Mouse (Mus musculus) embryonic facial prominence, embryonic 12.5 days (tissue): ENCODE measurements around the gene Ctbp2. TPM values are rescaled to one million over a fixed set of nuclear protein-coding genes. Genes with fewer than 3 reads are reported as not detected.

ENCODE experiments used
- ATAC-seq: fragments of 200-750 bp; cut with Nextera tagmentation; 2 replicates; pipeline ENCODE4 v1.8.0; 2017; ENCODE audit not compliant: insufficient number of reproducible peaks, insufficient read depth, low FRiP score, low TSS enrichment
- H3K27ac ChIP-seq: fragments of 300-500 bp; sonication (generic); 2 replicates; pipeline ENCODE4 v1.5.1; 2016; ENCODE audit warnings: mild to moderate bottlenecking
- H3K27me3 ChIP-seq: fragments of 300-500 bp; sonication (generic); 2 replicates; pipeline ENCODE4 v1.6.1; 2016; ENCODE audit warnings: mild to moderate bottlenecking, moderate library complexity
- H3K36me3 ChIP-seq: fragments of 300-500 bp; sonication (generic); 2 replicates; pipeline ENCODE4 v1.6.1; 2016; ENCODE audit warnings: mild to moderate bottlenecking
- H3K4me1 ChIP-seq: fragments of 300-500 bp; sonication (generic); 2 replicates; pipeline ENCODE4 v1.6.1; 2016
- H3K4me2 ChIP-seq: fragments of 300-500 bp; sonication (generic); replicated peaks from 2 replicates; pipeline ENCODE4 v1.6.1; 2016; ENCODE audit warnings: mild to moderate bottlenecking, moderate library complexity
- H3K4me3 ChIP-seq: fragments of 300-500 bp; sonication (generic); 2 replicates; pipeline ENCODE4 v1.5.1; 2016; ENCODE audit warnings: mild to moderate bottlenecking
- H3K9ac ChIP-seq: fragments of 300-500 bp; sonication (generic); 2 replicates; pipeline ENCODE4 v1.6.1; 2016; ENCODE audit warnings: mild to moderate bottlenecking, moderate library complexity
- H3K9me3 ChIP-seq: fragments of 300-500 bp; sonication (generic); 2 replicates; pipeline ENCODE4 v1.6.1; 2016; ENCODE audit warnings: mild to moderate bottlenecking, moderate library complexity
- WGBS: fragments of 180-500 bp; shearing (Covaris S2); methylation state at CpG from one replicate; pipeline ENCODE4 v1.1.7; 2016; 5-methylcytosine and 5-hydroxymethylcytosine counted together
- polyA plus RNA-seq: library from polyadenylated mRNA; unstranded; fragments of >200 nt; fragmentation: Nextera tagmentation; extraction: Ambion mirVana; gene quantifications from 2 replicates; pipeline ENCODE4 v1.2.1, GENCODE M21; 2016

Gene Ctbp2
- polyA plus RNA-seq, 1 experiment from 2014 or later: 101 TPM

- Histone ChIP-seq H3K27me3 (no peaks in the 10 kb centered on the region), H3K36me3 (peaks cover 19% of the 10 kb centered on the region), H3K4me3 (no peak overlapping the region), H3K27ac (0 out of 2 replicates have a peak overlapping the region, but pooled peaks have one; percentile 11), H3K4me1 (peaks cover 58% of the 10 kb centered on the region), H3K9ac (no peak overlapping the region), H3K9me3 (no peaks in the 10 kb centered on the region), H3K4me2 (no peak overlapping the region)
- ATAC-seq: no peak
- WGBS: 96% methylated on average over 10 of the region's 10 CpGs
These were observed 110.2 kb downstream of the Ctbp2 start for GRCm38 (mm10) chr7:133013923-133014322.

GRCm38 (mm10) chr7:133012637-133013366, 111.4 kb downstream of the Ctbp2 start:
- H3K4me2 ChIP-seq: no peak overlapping the region

GRCm38 (mm10) chr7:133011611-133012010, 112.5 kb downstream of the Ctbp2 start:
- peak overlapping the region; percentile 23; the same call in 1 of the 2 replicates for H3K27ac ChIP-seq
- ATAC-seq: no peak
- no peak overlapping the region for H3K4me2 ChIP-seq
- 40% methylated on average over 4 of the region's 4 CpGs for WGBS
- H3K4me3 ChIP-seq: no peak overlapping the region
- H3K4me1 ChIP-seq: peaks cover 57% of the 10 kb centered on the region
- H3K9me3 ChIP-seq: no peaks in the 10 kb centered on the region
- H3K27me3 ChIP-seq: no peaks in the 10 kb centered on the region
- H3K9ac ChIP-seq: no peak overlapping the region
- peaks cover 19% of the 10 kb centered on the region for H3K36me3 ChIP-seq

More at GRCm38 (mm10) chr7:133012637-133013366, 111.4 kb downstream of the Ctbp2 start:
- no peak overlapping the region for H3K9ac ChIP-seq
- no peaks in the 10 kb centered on the region for H3K9me3 ChIP-seq
- H3K4me3 ChIP-seq: no peak overlapping the region
- 66% methylated on average over 14 of the region's 14 CpGs for WGBS
- H3K27ac ChIP-seq: 0 out of 2 replicates have a peak overlapping the region, but pooled peaks have one; percentile 46
- no peak for ATAC-seq
- H3K4me1 ChIP-seq: peaks cover 57% of the 10 kb centered on the region
- peaks cover 19% of the 10 kb centered on the region for H3K36me3 ChIP-seq
- H3K27me3 ChIP-seq: no peaks in the 10 kb centered on the region

DNA sequence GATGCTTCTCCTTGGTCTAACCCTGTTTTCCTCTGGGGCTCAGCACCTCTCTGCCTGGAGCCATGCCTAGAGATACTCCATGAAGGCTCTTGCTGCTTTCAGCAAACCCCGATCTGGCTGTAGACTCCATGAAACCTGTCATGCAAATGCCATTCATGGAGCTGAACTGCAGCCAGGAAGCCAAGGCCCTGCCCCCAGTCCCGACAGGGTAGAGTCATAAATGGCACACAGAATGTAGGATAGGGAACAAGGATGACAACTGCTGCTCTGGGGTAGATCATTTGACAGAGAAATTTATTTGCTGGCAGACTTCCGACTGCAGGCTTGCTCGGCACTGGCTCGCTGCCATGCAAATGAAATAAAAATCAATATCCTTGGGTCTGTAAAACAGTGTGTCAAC, 113.0 kb downstream of the Ctbp2 start:
- WGBS: 46% methylated on average over 5 of the region's 5 CpGs

DNA sequence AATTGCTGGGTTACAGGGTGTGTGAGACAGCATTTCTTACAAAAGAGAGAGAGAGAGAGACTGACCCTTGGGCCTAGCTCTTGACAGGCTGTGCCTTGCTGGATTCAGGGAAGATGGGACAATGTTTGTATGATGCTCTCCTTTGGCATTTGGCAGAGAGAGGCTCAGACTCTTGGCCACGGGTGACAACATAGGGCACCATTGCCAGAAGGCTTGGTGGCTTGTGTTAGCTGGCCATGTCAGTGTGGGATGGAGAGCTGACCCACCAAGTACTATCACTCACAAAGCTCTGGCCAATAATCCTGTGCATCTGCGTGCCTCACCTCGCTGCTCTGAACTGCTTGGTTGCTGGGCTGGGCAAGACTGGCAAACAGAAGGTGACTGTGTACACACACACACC, 113.7 kb downstream of the Ctbp2 start:
- ATAC-seq: no peak
- Histone ChIP-seq H3K4me3 (no peak overlapping the region), H3K27me3 (no peaks in the 10 kb centered on the region), H3K36me3 (peaks cover 19% of the 10 kb centered on the region), H3K4me1 (peaks cover 50% of the 10 kb centered on the region), H3K9me3 (no peaks in the 10 kb centered on the region), H3K9ac (no peak overlapping the region), H3K27ac (0 out of 2 replicates have a peak overlapping the region, but pooled peaks have one; percentile 60), H3K4me2 (no peak overlapping the region)
- WGBS: 92% methylated on average over 3 of the region's 3 CpGs

More for the DNA sequence above, 113.0 kb downstream of the Ctbp2 start:
- Histone ChIP-seq H3K27ac (peak overlapping the region; percentile 60), H3K4me3 (no peak overlapping the region), H3K4me1 (peaks cover 57% of the 10 kb centered on the region), H3K9me3 (no peaks in the 10 kb centered on the region), H3K36me3 (peaks cover 19% of the 10 kb centered on the region), H3K4me2 (0 out of 2 replicates have a peak overlapping the region, but pooled peaks have one; percentile 11), H3K27me3 (no peaks in the 10 kb centered on the region), H3K9ac (no peak overlapping the region)
- 0 out of 2 replicates have a peak, but pooled peaks have one; percentile 11 for ATAC-seq

DNA sequence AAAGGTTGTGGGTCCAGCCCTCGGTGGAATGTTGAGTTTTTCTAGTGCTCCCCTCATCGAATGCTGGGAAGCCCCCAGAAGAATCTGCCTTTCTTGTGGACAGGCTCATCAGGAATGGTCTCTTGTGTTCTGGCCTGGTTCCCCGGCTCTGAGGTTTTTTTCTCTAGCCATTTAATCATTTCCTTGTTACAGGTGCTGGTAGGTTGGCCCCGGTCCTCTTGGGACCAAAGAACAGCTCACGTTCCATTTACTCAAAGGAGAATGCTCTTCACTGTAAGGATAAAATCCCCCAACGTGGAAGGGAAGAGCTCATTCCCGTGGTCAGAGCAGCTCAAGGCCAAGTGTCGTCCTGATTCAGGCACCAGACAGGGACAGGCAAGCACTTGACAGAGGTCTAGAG, 114.5 kb downstream of the Ctbp2 start:
- WGBS: 78% methylated on average over 8 of the region's 8 CpGs
- no peak overlapping the region for H3K4me2 ChIP-seq
- no peak overlapping the region for H3K4me3 ChIP-seq
- no peak overlapping the region for H3K27ac ChIP-seq
- no peaks in the 10 kb centered on the region for H3K27me3 ChIP-seq
- no peak for ATAC-seq
- H3K4me1 ChIP-seq: peaks cover 42% of the 10 kb centered on the region
- no peaks in the 10 kb centered on the region for H3K9me3 ChIP-seq
- no peak overlapping the region for H3K9ac ChIP-seq
- H3K36me3 ChIP-seq: peaks cover 19% of the 10 kb centered on the region

DNA sequence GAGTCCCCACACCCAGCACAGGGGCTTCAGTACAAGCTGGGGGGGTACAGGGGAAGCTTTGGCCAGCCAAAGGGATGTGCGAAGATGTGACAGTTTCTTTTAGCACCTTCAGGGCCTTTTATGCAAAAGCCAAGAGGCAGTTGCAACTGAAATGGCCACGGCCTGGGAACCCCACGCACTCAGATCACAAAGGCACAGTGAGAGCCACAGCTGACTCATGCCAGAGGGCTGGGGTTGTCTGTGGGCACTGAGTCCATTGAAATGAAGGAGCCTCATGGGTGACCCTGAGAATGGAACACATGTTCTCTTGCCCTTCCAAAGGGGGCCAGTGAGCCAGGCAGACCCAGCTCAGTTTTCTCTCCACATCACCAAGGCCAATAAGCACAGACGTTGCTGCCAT, 115.5 kb downstream of the Ctbp2 start:
- ATAC-seq: no peak
- Histone ChIP-seq H3K9ac (no peak overlapping the region), H3K4me3 (no peak overlapping the region), H3K4me2 (no peak overlapping the region), H3K36me3 (peaks cover 9% of the 10 kb centered on the region; the same call in 1 of the 2 replicates), H3K4me1 (peaks cover 37% of the 10 kb centered on the region), H3K27ac (no peak overlapping the region), H3K9me3 (no peaks in the 10 kb centered on the region), H3K27me3 (no peaks in the 10 kb centered on the region)
- WGBS: 90% methylated on average over 4 of the region's 4 CpGs

GRCm38 (mm10) chr7:133007343-133007742, 116.8 kb downstream of the Ctbp2 start:
- Histone ChIP-seq H3K27ac (no peak overlapping the region), H3K4me2 (no peak overlapping the region), H3K9ac (no peak overlapping the region), H3K36me3 (peaks cover 12% of the 10 kb centered on the region; the same call in 1 of the 2 replicates), H3K27me3 (no peaks in the 10 kb centered on the region), H3K4me3 (no peak overlapping the region), H3K4me1 (peaks cover 29% of the 10 kb centered on the region), H3K9me3 (no peaks in the 10 kb centered on the region)
- ATAC-seq: no peak
- 84% methylated on average over 11 of the region's 11 CpGs for WGBS

DNA sequence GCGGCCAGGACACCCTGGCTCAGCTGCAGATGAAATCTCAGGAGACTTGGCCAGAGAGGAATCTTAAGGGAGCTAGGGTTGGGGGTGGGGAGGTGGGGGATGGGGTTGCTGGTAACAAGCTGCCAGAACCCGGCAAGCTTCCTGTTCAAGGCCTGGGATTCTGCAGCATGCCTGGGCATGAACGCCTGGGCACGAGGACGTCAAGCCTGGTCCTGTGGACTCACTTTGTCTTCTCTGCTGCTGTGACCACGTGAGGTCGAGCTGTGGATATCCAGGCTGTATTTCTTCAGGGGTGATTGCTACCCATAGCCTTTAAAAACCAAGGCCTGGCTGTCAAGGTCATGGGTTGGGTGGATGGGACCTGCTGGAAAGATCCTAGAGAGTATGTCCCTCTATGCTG, 118.4 kb downstream of the Ctbp2 start:
- H3K36me3 ChIP-seq: peaks cover 17% of the 10 kb centered on the region
- no peak for ATAC-seq
- WGBS: 82% methylated on average over 7 of the region's 7 CpGs

DNA sequence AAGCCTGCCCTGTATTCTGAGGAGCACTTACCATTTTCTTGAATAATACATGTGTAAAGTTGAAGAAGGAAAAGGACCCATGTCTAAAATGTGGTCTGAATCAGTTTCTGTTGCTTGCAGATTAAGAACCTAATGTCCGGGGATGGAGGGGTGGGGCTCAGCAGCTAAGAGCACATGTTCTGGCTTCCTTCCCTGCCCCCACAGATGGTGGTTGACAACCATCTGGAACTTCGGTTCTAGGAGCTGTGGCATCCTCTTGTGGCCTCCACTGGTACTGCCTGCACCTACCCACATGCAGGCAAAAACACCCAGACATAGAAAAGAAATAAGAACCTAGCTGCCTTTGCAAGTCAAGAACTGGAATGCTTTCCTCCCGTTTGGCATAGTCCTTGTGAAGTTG, 120.7 kb downstream of the Ctbp2 start:
- H3K4me3 ChIP-seq: no peak overlapping the region
- no peak overlapping the region for H3K9ac ChIP-seq
- no peak for ATAC-seq
- no peaks in the 10 kb centered on the region for H3K27me3 ChIP-seq
- H3K27ac ChIP-seq: no peak overlapping the region
- H3K4me1 ChIP-seq: peaks cover 5% of the 10 kb centered on the region; the same call in 1 of the 2 replicates
- H3K4me2 ChIP-seq: no peak overlapping the region
- H3K9me3 ChIP-seq: no peaks in the 10 kb centered on the region
- peaks cover 23% of the 10 kb centered on the region for H3K36me3 ChIP-seq
- WGBS: 25% methylated on average over 3 of the region's 3 CpGs

More for the DNA sequence above, 118.4 kb downstream of the Ctbp2 start:
- no peaks in the 10 kb centered on the region for H3K27me3 ChIP-seq
- no peak overlapping the region for H3K4me2 ChIP-seq
- no peak overlapping the region for H3K9ac ChIP-seq
- peaks cover 15% of the 10 kb centered on the region for H3K4me1 ChIP-seq
- no peak overlapping the region for H3K27ac ChIP-seq
- H3K4me3 ChIP-seq: no peak overlapping the region
- H3K9me3 ChIP-seq: no peaks in the 10 kb centered on the region

- Histone ChIP-seq H3K4me3 (no peak overlapping the region), H3K36me3 (peaks cover 34% of the 10 kb centered on the region), H3K9me3 (no peaks in the 10 kb centered on the region), H3K27ac (no peak overlapping the region), H3K27me3 (no peaks in the 10 kb centered on the region), H3K9ac (no peak overlapping the region), H3K4me1 (peaks cover 5% of the 10 kb centered on the region; the same call in 1 of the 2 replicates), H3K4me2 (no peak overlapping the region)
- 89% methylated on average over 6 of the region's 6 CpGs for WGBS
- ATAC-seq: no peak
These were observed 121.9 kb downstream of the Ctbp2 start for GRCm38 (mm10) chr7:133002271-133002670.

DNA sequence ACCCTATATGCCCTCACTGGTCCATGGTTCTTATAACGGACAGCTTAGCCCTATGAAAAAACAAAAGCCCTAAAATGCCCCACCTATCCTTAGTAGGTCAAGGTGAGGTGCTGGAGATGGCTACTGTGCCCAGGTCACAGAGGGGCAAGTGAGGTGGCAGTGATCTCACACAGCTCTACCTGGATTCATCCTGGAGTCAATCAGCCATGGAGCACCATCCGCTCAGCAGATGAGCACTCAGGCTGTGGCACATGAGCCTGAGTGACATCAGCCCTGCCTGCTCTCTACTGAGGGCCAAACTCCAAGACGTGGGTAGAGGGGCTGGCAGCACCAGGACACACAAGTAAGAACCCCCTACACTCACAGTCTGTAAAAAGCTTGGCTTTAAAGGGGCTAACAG, 122.8 kb downstream of the Ctbp2 start:
- Histone ChIP-seq H3K4me2 (no peak overlapping the region), H3K4me3 (no peak overlapping the region), H3K9ac (no peak overlapping the region), H3K27me3 (no peaks in the 10 kb centered on the region), H3K9me3 (no peaks in the 10 kb centered on the region), H3K36me3 (peaks cover 43% of the 10 kb centered on the region), H3K4me1 (peaks cover 5% of the 10 kb centered on the region; the same call in 1 of the 2 replicates), H3K27ac (no peak overlapping the region)
- ATAC-seq: no peak
- WGBS: 92% methylated on average over 3 of the region's 3 CpGs
